Mouse (Mus musculus): ENCODE data around the gene Zfp37. TPM values are rescaled to one million over a fixed set of nuclear protein-coding genes. Genes with fewer than 3 reads are reported as not detected.

The Zfp37 gene
- total and polyA plus RNA-seq, 3 experiments: not detected

DNA sequence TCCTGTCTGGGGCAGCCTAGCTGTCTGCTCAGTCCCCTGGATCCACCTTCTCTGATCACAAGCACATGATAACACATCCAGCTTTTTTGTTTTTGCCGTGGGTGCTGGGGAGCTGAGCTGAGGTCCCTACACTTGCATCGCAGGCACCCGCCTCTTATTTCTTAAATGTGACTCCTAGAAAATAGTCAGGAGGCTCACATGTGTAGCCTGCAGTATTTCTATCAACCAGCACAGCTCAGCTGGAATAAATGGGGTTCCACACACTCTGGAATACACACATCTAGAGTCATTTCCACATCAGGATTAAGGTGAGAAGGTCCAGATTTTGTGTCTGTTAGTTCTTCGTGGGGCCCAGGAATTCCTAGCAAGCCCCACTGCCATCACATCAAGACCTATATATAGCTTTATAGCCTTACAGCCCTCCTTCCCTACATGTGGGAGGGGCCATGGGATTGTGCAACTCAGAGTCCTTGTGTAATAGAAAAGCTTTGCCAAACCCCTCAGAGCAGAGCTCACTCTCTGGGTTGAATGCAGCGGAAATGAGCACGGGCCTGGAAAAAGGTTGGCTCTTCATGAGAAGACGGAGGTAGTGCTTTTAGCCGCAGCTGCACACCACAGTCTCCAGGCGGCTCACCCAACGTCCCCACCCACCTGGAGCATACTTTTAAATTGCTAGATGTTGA is 34.4 kb upstream of the Zfp37 start:
- Histone ChIP-seq H3K9ac (ENCODE audit: insufficient read depth, low read depth) (no peak overlapping the region), H3K4me1 (ENCODE audit: control insufficient read depth in 1 of 2, insufficient read depth in 2 of 2) (peaks cover 5 to 56% of the 10 kb centered on the region in 2 experiments), H3K27me3 (replicated peaks) (no peaks in the 10 kb centered on the region), H3K4me2 (ENCODE audit: insufficient read depth, low read depth, poor library complexity, severe bottlenecking) (no peak overlapping the region), H3K27ac (ENCODE audit: insufficient read depth, low read depth) (no peak overlapping the region), H3K79me2 (replicated peaks; ENCODE audit: control insufficient read depth, extremely low read depth, insufficient read depth, poor library complexity, severe bottlenecking) (no peaks in the 10 kb centered on the region), H3K9me3 (replicated peaks; ENCODE audit: low read length) (no peaks in the 10 kb centered on the region), H3K4me3 (replicated peaks in 1 of 3; ENCODE audit: low read depth in 2 of 3, low read length in 2 of 3, poor library complexity in 1 of 3) (no peak overlapping the region), H3K36me3 (replicated peaks in 1 of 2; ENCODE audit: control insufficient read depth in 1 of 2, insufficient read depth in 1 of 2, low read length in 1 of 2) (no peaks in the 10 kb centered on the region)
- dilution Hi-C loops (cut with MboI; ENCODE audit: extremely low pct_ligation_motif_present, extremely low pct_unique_long_range_greater_than_20kb, low sequenced_read_pairs): no loop called here
- no peak for TF ChIP-seq ELF1 (IDR thresholded peaks at IDR 0.05; ENCODE audit: low read depth, low read length)
- 0 out of 2 replicates have a peak, but pooled peaks have one; percentile 25 for TF ChIP-seq TCF12 (IDR thresholded peaks at IDR 0.05; ENCODE audit: low read depth, low read length)
- no peak for TF ChIP-seq SMC3 (IDR thresholded peaks at IDR 0.05; ENCODE audit: low read depth, low read length)
- no peak for TF ChIP-seq ZC3H11A (IDR thresholded peaks at IDR 0.05; ENCODE audit: low read depth, low read length)
- no peak for TF ChIP-seq ZNF384 (IDR thresholded peaks at IDR 0.05; ENCODE audit: low read depth, low read length)
- TF ChIP-seq BHLHE40 (IDR thresholded peaks at IDR 0.05; ENCODE audit: low read depth, low read length): peak; percentile 63
- TF ChIP-seq ETS1 (conservative IDR thresholded peaks at IDR 0.05; ENCODE audit: low read depth, low read length): peak; percentile 34; the same call in 1 of the 2 replicates
- no peak for TF ChIP-seq JUND (conservative IDR thresholded peaks at IDR 0.05; ENCODE audit: low read depth, low read length)
- peak; percentile 58 for DNase-seq (ENCODE audit: extremely low read depth)
- in situ Hi-C loops (cut with MboI; ENCODE audit: low pct_ligation_motif_present, low pct_unique_long_range_greater_than_20kb, low sequenced_read_pairs): no loop called here

GRCm38 (mm10) chr4:62263133-62263844 is 32.4 kb upstream of the Zfp37 start:
- peak; percentile 51 for DNase-seq (ENCODE audit: extremely low read depth)
- dilution Hi-C loops (cut with MboI; ENCODE audit: extremely low pct_ligation_motif_present, extremely low pct_unique_long_range_greater_than_20kb, low sequenced_read_pairs) (no loop called here), in situ Hi-C loops (cut with MboI; ENCODE audit: low pct_ligation_motif_present, low pct_unique_long_range_greater_than_20kb, low sequenced_read_pairs) (no loop called here)
- H3K4me1 ChIP-seq (ENCODE audit: control insufficient read depth in 1 of 2, insufficient read depth in 2 of 2): peaks cover 5 to 58% of the 10 kb centered on the region in 2 experiments
- H3K36me3 ChIP-seq (replicated peaks in 1 of 2; ENCODE audit: control insufficient read depth in 1 of 2, insufficient read depth in 1 of 2, low read length in 1 of 2): no peaks in the 10 kb centered on the region
- H3K4me2 ChIP-seq (ENCODE audit: insufficient read depth, low read depth, poor library complexity, severe bottlenecking): peak overlapping the region; percentile 16; the same call in 1 of the 2 replicates
- no peaks in the 10 kb centered on the region for H3K27me3 ChIP-seq (replicated peaks)
- TF ChIP-seq NELFE (IDR thresholded peaks at IDR 0.05; ENCODE audit: low read depth, low read length): no peak
- TF ChIP-seq GABPA (IDR thresholded peaks at IDR 0.05; ENCODE audit: insufficient replicate concordance, low read depth, low read length): no peak
- 0 out of 2 replicates have a peak, but pooled peaks have one; percentile 12 for TF ChIP-seq IRF4 (IDR thresholded peaks at IDR 0.05; ENCODE audit: low read depth, low read length)
- TF ChIP-seq HCFC1 (IDR thresholded peaks at IDR 0.05; ENCODE audit: low read depth, low read length): no peak
- TF ChIP-seq USF1 (IDR thresholded peaks at IDR 0.05; ENCODE audit: low read depth, low read length): no peak
- TF ChIP-seq ZNF384 (IDR thresholded peaks at IDR 0.05; ENCODE audit: low read depth, low read length): peak; percentile 96
- peak; percentile 47 to 83; a peak in 3 of 4 replicates for TF ChIP-seq CTCF (conservative IDR thresholded peaks at IDR 0.05 in 1 of 2, IDR thresholded peaks at IDR 0.05 in 1 of 2; ENCODE audit: low read depth in 2 of 2, low read length in 2 of 2)
- TF ChIP-seq RAD21 (IDR thresholded peaks at IDR 0.05; ENCODE audit: low read depth, low read length): peak; percentile 89
- no peak for TF ChIP-seq E2F4 (IDR thresholded peaks at IDR 0.05; ENCODE audit: insufficient replicate concordance, low read depth, low read length)
- TF ChIP-seq MXI1 (IDR thresholded peaks at IDR 0.05; ENCODE audit: low read depth, low read length): no peak
- no peak for TF ChIP-seq MYC (IDR thresholded peaks at IDR 0.05; ENCODE audit: low read depth, low read length)
- TF ChIP-seq NRF1 (IDR thresholded peaks at IDR 0.05; ENCODE audit: low read depth, low read length): no peak
- TF ChIP-seq CHD2 (IDR thresholded peaks at IDR 0.05; ENCODE audit: low read length): no peak
- peak; percentile 73 for TF ChIP-seq SMC3 (IDR thresholded peaks at IDR 0.05; ENCODE audit: low read depth, low read length)
- TF ChIP-seq PAX5 (IDR thresholded peaks at IDR 0.05; ENCODE audit: low read length): no peak
- no peak for TF ChIP-seq MEF2A (IDR thresholded peaks at IDR 0.05; ENCODE audit: borderline replicate concordance, low read depth, low read length)
- H3K79me2 ChIP-seq (replicated peaks; ENCODE audit: control insufficient read depth, extremely low read depth, insufficient read depth, poor library complexity, severe bottlenecking): no peaks in the 10 kb centered on the region
- no peak overlapping the region for H3K27ac ChIP-seq (ENCODE audit: insufficient read depth, low read depth)
- H3K9ac ChIP-seq (ENCODE audit: insufficient read depth, low read depth): no peak overlapping the region
- no peak overlapping the region for H3K4me3 ChIP-seq (replicated peaks in 1 of 3; ENCODE audit: low read depth in 2 of 3, low read length in 2 of 3, poor library complexity in 1 of 3)
- H3K9me3 ChIP-seq (replicated peaks; ENCODE audit: low read length): no peaks in the 10 kb centered on the region
